Mouse (Mus musculus) cerebellum, adult 2 months (tissue): ENCODE results near the gene Pdxdc1.
"Not testable (repeated sequence)": the region's sequence is repeated elsewhere in the genome, so short reads cannot be mapped to it uniquely, and the experiment has no call there.

Source experiments
- CTCF ChIP-seq: fragments of 200-500 bp; IDR thresholded peaks from 2 replicates; pipeline ENCODE4 v1.5.1; 2011; ENCODE audit warnings: low read depth, mild to moderate bottlenecking, control low read depth, low read length, moderate library complexity, borderline replicate concordance; ENCODE audit not compliant: insufficient read depth
- POLR2A ChIP-seq: fragments of 200-500 bp; IDR thresholded peaks from 2 replicates; pipeline ENCODE4 v1.6.1; 2011; ENCODE audit warnings: low read length, control low read depth, borderline replicate concordance; ENCODE audit not compliant: insufficient read depth

- TF ChIP-seq CTCF, POLR2A: not testable (repeated sequence)
These were observed 109.5 kb downstream of the Pdxdc1 start for GRCm38 (mm10) chr16:13793441-13793840.
